Mouse (Mus musculus): ENCODE data around the gene Mmp19.
A peak's percentile ranks its signal among the peaks of the same experiment; 100 is the strongest.

Gene Mmp19

DNA sequence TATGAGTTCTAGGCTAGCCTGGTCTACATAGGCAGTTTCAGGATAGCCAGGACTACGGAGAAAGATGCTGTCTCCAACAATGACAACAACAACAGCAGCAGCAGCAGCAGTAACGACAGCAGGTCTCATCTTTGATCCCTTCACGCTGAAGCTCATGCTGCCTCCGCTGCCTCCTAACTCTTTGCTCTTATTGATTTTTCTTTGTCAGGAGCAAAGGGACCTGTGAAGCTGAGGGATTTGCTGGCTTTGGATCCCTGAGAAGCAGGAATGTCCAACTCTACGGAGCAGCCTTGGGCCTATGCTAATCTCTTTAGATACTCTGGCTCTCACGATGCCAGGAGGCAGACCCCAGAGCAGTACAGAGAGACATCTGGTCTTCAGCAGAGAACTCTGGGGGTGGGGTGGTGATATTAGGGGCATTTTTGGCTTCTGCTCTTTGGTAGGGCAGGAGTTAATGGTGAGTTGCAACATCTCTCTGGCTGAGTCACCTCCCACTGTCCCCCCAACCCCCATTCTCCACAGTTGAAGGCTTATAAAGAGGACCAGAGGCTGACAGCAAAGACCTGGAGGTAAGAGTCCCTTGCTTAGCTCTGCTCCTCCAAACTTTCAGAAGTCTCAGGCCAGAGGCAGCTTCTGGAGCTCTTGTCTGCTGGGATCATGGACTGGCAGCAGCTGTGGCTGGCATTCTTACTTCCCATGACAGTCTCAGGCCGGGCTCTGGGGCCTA lies at the start of gene Mmp19:
Gene Mmp19 (plus strand): TSS at position 513 of the 727 bp plus-strand sequence.
- DNase-seq, result no peak

- no peak for DNase-seq
Measured at GRCm38 (mm10) chr10:128742616-128743015, 48.1 kb upstream of the Mmp19 start.

DNA sequence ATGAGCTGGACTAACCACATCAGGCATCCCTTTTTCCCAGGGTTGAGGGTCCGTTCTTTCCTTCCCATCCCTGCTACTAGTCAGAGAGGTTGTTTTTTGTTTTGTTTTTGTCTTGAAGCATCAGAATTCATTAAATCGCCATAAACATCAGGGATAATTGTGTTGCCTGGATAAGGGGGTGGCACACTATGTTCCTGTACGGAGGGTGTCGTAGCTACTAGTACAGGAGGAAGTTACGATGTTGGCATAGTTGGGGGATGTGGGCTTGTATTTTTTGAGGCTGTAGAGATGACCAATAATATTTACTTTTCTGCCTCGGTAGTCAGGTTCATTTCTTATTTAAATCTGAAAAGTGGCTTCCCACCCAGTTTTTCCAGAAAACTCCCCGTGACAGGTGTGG lies 47.5 kb upstream of the Mmp19 start:
- peak in 1 of 2 experiments; percentile 12 for DNase-seq

- peak; percentile 64 to 82 for DNase-seq
Measured at GRCm38 (mm10) chr10:128743791-128744191, 46.9 kb upstream of the Mmp19 start.

- peak; percentile 53 to 69 for DNase-seq
Measured at GRCm38 (mm10) chr10:128744211-128744610, 46.5 kb upstream of the Mmp19 start.

DNA sequence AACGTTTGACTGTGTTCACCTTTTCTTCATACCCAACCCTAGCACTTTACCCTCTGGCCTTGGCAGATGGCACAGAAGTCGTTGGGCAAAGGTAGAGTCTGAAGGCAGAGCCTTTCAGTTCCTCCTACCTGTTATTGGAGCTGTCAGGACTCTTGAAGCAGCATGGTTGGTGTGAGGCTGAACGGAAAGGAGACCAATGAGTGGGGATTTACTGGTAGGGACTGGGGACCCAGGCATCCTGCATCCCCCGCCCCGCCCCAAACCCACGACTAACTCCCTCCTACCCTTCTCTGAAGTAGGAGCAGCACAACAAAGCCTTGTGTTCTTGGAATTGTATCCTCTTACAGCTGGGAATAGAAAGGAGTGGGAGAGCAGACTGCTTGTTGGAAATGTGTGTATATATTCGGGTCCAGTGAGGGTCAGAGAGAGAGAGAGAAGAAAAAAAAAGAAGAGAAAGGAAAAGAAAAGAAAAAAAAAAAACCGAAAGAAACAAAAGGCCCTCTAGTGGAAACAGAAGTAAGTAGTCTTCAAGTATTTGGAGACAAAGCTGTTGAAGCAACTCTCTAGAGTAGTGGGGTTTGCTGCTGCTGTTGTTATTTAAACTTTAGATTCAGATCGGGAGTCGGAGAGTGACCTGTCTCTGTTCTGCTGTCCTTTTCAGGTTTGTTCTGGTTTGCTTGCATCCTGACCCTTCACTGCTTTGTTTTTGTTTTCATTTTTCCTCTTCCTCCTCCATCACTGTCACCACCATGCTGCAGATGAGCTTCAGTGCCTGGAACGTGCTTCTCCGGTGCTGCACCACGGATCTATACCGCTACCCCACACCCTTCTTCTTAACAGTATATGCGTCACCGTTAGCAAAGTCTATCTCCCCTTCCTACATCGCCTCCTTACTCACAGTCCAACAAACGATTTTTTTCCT lies 45.8 kb upstream of the Mmp19 start, which contains the start of gene Dgka:
Gene Dgka (minus strand): TSS at position 176 of the 922 bp plus-strand sequence.
- peak; percentile 35 to 46 for DNase-seq

DNA sequence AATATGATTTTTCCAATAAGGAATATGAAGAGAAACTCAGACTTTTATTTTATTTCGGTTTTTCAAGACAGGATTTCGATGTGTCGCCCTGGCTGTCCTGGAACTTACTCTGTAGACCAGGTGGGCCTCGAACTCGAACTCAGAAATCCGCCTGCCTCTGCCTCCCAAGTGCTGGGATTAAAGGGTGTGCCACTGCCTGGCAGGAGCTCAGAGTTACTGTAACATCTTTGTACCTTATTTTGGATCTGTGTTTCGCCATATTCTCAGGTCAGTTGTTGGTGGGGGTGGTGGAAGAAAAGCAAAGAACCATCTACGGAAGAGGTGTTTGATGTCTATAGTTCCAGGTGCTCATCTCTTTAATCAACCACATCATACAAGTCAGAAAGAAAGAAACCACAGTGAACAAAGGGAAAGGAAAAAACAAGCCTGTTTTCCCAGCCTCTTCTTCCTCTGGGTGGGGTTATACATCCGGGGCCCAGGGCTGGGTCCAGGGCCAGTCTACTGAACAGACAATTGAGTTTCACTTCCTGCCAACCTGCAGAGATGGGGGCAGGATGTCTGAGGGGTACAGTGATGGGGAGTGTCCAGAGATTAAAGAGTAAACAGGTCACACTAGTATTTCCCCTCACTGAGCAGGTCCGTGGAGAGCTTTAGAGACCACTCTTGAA lies 44.6 kb upstream of the Mmp19 start:
- DNase-seq, result no peak

DNA sequence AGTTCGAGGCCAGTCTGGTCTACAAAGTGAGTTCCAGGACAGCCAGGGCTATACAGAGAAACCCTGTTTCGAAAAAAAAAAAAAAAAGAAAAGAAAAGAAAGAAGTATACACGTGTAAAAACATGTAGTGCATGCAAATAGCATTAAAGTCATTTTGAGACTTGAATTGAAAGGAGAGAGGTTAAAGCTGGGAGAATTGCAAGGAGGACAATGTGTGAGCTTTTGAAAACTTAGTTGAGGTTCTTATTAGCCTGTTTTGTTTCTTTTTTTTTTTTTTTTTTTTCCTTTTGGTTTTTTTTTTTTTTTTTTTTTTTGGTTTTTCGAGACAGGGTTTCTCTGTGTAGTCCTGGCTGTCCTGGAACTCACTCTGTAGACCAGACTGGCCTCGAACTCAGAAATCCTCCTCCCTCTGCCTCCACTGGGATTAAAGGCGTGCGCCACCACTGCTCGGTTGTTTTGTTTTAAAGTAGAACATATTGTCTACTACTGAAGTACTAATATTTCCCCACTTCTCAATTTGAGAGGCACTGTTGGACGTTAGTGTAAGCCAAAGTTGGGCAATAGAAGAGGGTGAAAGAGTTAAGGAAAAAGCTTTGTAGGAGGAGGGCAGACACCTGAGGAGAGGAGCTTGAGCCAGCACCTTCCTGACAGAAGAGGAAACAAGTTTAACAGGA lies 43.6 kb upstream of the Mmp19 start:
- DNase-seq, result no peak

DNA sequence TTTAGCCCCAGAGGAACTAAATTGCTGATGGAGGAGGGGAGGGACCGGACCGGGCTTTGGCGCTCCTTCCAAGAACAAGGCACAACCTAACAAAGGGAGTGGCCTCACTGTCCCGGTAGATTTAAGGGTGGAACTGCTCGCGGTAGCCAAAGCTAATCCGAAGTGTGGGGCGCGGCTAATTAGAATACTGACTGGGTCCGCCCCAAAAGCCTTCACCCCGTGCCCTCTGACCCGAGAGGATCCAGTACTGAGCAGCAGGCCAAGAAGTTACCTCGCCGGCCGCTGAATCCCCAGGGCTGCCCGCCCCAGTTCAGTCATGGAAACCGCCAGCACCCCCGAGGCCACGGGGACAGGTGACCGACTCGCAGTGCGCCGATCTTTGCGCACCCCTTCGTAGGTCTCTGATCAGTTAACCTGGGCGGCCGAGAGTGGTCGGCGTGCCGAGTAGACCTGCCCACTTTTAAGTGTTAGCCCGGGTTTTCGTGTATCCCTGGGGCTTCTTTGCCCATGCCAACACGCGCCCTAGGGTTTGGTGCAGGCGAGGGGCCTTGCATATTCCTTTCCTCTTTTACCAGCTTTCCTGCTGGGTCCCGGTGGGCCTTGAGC lies 43.0 kb upstream of the Mmp19 start, which contains the start of gene Pym1:
Gene Pym1 (plus strand): TSS at position 244 of the 606 bp plus-strand sequence.
- peak; percentile 91 to 93 for DNase-seq

DNA sequence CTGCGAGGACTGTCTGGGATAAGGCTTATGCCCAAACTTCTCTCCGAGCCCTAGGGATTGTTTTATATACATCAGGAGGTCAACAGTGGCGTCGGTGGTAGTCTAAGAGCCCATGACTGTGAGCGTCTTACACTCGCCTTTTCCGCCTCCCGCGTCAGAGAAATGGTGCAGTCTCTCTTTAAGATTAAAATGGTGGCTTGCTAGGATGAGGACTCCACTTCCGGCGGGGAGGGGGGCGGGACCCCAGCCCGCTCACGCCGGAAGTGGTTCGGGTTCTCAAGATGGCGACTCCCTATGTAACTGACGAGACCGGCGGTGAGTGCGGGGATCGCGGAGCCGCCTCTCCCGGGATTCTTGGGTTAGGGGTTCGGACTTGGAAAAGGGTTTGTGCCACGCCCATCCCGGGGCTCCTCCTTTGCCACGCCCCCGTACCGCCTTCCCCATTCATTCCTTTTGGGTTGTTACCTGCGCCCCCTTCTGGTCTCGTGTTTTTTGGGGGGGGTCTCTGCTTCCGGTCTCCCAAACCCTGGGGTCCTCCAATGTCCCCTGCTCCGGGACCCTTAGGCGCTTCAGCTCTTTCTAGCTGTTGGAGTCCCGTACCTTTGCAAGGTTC lies 42.4 kb upstream of the Mmp19 start:
- peak; percentile 77 to 85 for DNase-seq

- peak in 1 of 2 experiments; percentile 5 for DNase-seq
Measured at GRCm38 (mm10) chr10:128772895-128773294, 17.8 kb upstream of the Mmp19 start.

GRCm38 (mm10) chr10:128773685-128774084 lies 17.0 kb upstream of the Mmp19 start:
- peak in 1 of 2 experiments; percentile 18 for DNase-seq

- DNase-seq, result no peak
Measured at GRCm38 (mm10) chr10:128778441-128778840, 12.3 kb upstream of the Mmp19 start.

- peak; percentile 85 to 91 for DNase-seq
Measured at GRCm38 (mm10) chr10:128779011-128779795, 11.5 kb upstream of the Mmp19 start.

GRCm38 (mm10) chr10:128780200-128780599 lies 10.5 kb upstream of the Mmp19 start:
- no peak for DNase-seq

DNA sequence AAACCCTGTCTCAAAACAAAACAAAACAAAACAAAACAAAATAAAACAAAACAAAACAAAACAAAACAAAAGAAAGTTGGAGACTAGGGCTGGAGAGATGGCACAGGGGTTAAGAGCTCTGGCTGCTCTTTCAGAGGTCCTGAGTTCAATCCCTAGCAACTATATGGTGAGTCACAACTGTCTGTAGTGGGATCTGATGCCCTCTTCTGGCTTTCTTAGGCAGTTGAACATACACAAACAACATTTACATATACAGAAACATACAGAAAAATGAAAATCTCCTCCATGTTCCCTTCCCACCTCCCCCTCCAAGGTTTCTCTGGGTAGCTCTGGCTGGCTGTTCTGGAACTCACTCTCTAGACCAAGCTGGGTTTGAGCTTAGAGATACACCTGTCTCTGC lies 1.3 kb downstream of the Mmp19 start:
- DNase-seq, result no peak

DNA sequence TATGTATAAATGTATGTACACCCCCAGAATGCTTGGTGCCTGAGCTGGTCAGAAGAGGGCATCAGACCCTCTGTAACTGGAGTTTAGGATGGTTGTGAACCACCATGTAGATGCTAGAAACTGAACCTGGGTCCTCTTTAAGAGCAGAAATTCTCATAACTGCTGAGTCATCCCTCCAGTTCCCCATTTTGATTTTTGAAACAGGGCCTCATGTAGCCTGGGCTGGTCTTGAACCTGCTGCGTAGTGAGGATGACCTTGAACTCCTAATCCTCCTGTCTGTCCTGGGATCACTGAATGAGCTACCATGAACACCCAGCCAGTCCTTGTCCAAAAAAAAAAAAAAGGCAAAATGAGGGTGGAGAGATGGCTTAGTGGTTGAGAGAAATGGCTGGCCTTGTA lies 2.5 kb downstream of the Mmp19 start:
- no peak for DNase-seq

GRCm38 (mm10) chr10:128794391-128794790 lies 3.7 kb downstream of the Mmp19 start:
- no peak for DNase-seq

- no peak for DNase-seq
Measured at GRCm38 (mm10) chr10:128795581-128795980, 4.9 kb downstream of the Mmp19 start.

GRCm38 (mm10) chr10:128798676-128799075 lies 8.0 kb downstream of the Mmp19 start:
- DNase-seq, result no peak
